Mouse (Mus musculus) heart, postnatal 36 days (tissue): ENCODE data around the gene Fam178b. TPM values are rescaled to one million over a fixed set of nuclear protein-coding genes. Genes with fewer than 3 reads are reported as not detected.
"Not testable (repeated sequence)": the region's sequence is repeated elsewhere in the genome, so short reads cannot be mapped to it uniquely, and the experiment has no call there.

Experiments used
- DNase-seq, 2 experiments: peaks; one replicate each; pipeline ENCODE4 v3.0.0; 2021 to 2022
- intact Hi-C: fragments of 180-260 bp; cut with DNase I; formaldehyde crosslinking; loops from one replicate; pipeline ENCODE4 v1.15.1; 2025
- total RNA-seq, 2 experiments: library from RNA; stranded (reverse); gene quantifications; 2 replicates each; pipeline ENCODE4 v1.2.3; 2021

Gene Fam178b
- total RNA-seq, 2 experiments from 2014 or later, result 0.43 TPM; not detected in 1

DNA sequence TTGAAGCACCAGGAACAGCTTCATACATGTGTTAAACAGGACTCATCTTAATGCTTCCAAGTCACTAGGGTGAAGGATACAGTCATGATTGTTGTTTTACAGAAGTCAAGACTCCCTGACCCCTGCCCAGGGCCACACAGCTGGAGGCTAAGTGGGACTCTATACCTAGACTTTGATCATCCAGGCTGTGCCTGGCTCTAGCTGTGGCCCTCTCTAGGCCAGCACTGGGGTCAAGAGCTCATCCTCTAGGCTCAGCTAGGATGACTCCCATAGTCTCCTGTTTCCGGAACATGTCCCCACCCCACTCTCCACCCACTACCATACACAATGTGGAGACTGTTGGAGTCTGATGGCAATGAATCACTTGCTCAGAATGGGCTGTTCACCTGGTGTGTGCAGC, 50.1 kb downstream of the Fam178b start:
- intact Hi-C loops, result loop anchor here (1.0 to 5.0 kb wide), 2 partner anchors 41 to 81 kb away; no protein-coding TSS in a partner anchor
- DNase-seq, result no peak

DNA sequence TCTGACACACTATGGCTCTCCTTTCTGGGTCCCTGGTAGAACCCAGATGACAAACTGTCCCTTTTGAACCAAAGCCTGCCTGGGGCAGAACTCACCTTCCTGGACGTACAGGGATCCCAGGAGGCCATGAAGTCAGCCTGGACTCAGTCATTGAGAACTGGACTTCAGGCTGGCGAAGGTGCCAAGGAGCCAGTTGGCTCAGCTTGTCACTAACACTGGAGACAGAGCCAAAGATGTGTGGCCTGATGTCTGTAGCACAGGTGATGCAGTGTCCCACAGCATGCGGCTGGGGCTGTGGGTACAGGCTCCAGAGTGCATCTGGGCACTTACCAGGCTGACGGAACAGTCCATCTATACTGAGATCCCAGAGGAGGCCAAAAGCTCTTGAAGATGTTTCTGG, 50.9 kb downstream of the Fam178b start:
- intact Hi-C loops, result loop anchor here (1.0 to 5.0 kb wide), 2 partner anchors 40 to 80 kb away; no protein-coding TSS in a partner anchor
- no peak for DNase-seq

DNA sequence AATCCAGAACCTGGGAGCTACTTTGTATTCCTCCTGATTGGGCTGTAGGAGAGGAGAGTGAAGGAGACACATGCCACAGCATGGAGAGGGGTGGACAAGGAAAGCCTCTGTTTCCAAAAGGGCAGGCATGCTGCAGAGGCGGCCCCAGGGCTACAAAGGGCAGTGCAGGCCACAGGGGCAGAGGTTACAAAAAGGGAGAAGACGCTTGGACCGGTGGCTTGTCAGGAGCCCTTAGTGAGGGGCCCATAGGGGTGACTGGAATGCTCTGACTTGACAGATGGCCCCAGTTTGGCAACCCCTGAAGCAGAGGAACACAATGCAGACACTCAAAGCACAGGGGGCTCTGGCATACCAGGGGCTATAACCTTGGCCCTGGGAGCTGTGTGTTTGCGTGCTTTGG, 51.6 kb downstream of the Fam178b start:
- intact Hi-C loops, result loop anchor here (2.0 to 5.0 kb wide), 2 partner anchors 15 to 39 kb away; no protein-coding TSS in a partner anchor
- DNase-seq, result no peak

DNA sequence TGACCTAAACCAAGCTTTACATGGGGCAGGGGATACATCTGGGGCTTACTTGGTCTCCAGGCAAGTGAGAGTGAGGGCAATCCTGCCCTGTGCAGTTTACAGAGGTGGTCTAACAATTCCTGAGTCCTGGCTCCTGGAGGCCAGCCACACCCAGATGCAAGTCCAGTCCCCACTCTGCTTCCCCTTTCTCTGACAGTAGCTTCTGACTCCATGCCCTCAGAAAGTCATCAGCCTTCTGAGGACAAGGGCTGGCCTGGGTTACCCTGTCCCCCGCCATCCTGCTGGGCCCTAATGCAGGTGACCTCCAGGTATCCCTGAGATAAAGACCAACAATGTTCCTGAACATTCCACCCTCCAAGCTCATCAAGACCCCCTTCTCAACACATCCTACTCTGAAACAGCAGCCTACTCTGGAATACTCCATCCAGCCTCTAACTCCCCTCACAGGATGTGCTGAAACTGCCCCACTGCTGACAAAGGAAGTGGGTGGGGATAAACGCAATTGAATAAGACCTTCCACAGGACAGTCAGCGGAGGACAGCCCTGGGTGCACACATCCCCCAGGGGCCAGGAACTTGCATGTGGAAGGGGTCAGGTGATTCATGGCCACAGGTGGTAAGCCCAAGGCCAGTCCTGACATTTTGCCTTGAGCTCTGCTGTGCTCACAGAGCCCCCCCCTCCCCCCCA, 52.8 kb downstream of the Fam178b start:
- intact Hi-C loops, result loop anchor here (2.0 to 5.0 kb wide), 2 partner anchors 13 to 38 kb away; no protein-coding TSS in a partner anchor
- DNase-seq, result no peak

DNA sequence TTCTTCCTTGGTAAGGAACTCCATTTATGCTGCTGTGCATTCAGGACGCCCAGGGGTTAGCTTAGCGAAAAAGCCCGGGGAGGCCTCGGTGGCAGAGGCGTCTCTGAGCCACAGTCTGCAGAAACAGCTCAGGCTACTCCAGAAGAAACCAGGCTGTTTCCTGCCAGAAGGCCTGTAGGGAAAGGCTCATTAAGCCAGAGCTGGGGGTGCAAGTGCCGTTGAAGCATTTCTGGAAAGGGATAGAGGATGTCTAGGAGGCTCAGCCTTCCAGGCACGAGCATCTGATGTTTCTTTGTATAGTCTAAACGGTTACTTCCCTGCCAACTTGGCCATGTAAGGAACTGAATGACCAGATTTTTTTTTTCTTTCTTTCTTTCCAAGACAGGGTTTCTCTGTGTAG, 54.4 kb downstream of the Fam178b start:
- DNase-seq, result no peak
- intact Hi-C loops, result no loop called here

DNA sequence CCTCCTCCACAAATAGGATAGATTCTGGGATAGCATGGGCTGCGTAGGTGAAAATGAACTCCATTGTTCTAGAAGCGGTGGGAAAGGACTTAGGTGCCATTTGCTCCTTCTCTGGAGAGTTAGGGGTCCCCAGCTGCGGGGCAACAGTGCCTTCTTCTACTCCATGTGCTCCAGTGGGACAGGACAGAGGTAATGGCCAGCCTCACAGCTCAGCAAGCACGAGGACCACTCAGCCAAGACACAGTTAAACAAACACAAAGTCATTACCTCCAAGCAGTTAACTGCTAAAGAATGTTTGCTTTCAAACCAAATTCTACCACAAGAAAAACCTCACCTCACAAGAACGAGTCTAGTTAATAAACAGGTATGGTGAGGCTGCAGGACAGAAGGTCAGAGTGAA, 57.5 kb downstream of the Fam178b start:
- no peak for DNase-seq
- intact Hi-C loops, result no loop called here

DNA sequence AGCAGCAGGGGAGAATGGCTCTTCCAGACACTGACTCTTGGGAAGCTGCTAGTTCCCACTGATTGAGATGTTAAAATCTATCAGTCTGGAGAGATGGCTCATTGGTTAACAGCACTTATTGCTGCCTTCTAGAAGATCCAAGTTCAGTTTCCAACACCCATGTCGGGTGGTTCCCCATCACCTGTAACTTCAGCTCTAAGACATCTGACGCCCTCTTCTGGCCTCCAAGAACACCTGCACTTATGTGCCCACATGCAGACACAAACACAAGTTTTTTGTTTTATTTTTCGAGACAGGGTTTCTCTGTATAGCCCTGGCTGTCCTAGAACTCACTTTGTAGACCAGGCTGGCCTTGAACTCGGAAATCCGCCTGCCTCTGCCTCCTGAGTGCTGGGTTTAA, 67.0 kb downstream of the Fam178b start:
- not testable (repeated sequence) for DNase-seq
- intact Hi-C loops, result loop anchor here (2.0 kb wide), 1 partner anchor 15 kb away; no protein-coding TSS in a partner anchor

DNA sequence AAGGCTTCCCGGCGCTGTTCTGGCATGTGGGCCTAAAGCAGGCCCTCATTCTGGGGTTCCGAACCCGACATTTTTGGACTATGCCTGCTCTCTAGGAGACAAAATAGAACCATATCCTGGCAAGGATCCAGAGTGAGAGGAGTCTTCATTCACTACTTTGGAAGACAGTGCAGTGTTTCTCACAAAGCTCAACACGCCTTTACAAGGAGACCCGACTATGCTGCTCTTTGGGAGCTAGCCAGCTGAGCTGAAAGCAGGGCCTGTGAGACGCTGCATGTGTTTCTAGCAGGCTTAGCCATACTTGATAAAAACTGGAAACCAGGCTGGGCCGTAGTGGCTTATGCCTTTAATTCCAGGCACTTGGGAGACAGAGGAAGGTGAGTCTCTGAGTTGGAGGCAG, 67.8 kb downstream of the Fam178b start:
- intact Hi-C loops, result no loop called here
- DNase-seq, result no peak

DNA sequence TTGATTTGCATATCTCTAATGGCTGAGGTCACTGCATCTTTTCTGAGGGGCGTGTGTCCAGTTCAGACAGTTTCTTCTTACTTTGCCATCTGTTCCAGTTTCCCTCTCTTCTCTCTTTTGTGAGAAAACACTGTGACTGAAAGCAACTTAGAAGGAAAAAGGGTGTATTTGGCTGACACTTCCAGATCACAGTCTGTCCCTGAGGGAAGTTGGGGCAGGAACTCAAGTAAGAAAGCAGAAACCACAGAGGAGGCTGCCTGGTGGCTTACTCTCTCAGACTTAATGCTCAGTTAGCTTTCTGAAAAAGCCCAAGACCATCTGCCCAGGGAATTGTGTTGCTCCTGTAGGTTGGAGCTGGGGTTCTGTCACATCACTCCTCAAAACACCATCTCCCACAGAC, 68.4 kb downstream of the Fam178b start:
- DNase-seq, result no peak
- intact Hi-C loops, result no loop called here

DNA sequence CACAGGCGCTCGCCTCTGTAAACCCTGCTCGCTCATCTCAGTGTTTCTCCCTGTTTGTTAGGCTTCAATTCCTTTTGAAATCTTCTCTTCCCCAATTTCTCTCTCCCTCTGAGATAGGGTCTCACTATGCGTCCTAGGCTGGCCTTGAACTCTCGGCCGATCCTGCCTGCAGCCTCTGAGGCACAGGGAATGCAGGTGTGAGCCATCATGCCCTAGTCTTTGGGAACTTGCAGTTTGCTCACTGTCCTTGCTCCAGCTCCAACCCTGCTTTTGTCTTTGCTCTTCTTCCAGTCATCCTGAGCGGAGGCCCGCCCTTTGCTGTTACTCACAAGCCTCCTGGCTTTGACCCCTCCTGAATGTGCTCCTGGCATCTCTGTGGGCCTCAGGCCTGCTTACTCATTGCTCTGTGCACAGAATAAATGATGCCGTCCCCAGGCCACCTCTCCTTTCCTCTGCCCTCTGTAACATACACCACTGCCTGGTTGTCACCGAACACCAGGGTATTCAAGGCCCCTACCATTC, 69.5 kb downstream of the Fam178b start:
- DNase-seq, result no peak
- intact Hi-C loops, result loop anchor here (2.0 kb wide), 1 partner anchor 57 kb away; no protein-coding TSS in a partner anchor

DNA sequence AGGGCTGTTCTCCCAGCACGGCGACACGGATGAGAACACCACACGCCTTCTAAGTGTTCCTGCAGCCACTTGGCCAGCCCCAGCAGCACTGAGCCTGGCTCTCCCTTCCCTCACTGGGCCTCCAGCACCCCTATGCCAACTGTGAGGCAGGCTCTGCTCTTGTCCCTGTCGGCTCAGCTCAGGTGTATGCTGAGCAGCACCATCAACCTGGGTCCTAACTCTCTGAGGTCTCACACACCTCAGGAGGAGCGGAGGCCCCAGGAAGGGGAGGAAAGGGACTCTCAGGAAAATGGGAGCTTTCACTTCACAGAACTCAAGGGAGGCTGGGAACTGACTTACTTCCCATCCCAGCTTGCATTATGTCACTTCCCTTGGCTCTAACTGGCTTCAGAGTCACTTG, 70.6 kb downstream of the Fam178b start:
- intact Hi-C loops, result loop anchor here (2.0 kb wide), 1 partner anchor 56 kb away; no protein-coding TSS in a partner anchor
- peak; percentile 34 to 53 for DNase-seq

DNA sequence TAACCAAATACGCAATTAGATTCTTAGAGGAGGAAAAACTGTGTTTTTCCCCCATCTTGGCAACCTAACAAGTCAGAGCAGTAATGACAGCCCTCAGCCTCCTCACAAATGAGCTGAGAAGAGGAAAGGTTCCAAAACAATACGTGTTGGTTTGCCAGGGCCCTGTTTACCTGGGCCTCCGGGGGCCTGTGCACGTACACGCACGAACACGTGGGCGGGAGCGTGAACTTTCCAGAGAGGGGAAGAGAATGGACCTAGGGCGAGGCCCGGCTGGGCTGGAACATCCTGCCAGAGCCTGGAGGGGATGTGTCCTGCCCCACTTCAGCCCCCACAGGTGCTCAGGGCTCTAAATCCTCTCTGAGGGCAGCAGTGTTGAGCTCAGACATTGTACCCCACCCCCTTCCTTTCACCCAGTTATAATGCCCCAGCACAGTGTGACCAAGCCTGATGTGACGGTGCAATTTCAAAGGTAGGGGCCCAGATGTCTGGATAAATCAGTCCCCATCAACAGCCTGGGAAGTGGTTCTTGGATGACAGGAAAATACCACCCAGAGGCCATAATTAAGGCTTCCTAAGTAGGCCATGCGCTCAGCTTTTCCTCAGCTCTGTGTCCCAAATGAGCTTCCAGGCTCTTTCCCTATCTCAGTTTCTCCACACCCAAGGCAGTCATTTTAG, 71.4 kb downstream of the Fam178b start:
- intact Hi-C loops, result loop anchor here (2.0 kb wide), 1 partner anchor 55 kb away; no protein-coding TSS in a partner anchor
- peak; percentile 45 to 49 for DNase-seq

DNA sequence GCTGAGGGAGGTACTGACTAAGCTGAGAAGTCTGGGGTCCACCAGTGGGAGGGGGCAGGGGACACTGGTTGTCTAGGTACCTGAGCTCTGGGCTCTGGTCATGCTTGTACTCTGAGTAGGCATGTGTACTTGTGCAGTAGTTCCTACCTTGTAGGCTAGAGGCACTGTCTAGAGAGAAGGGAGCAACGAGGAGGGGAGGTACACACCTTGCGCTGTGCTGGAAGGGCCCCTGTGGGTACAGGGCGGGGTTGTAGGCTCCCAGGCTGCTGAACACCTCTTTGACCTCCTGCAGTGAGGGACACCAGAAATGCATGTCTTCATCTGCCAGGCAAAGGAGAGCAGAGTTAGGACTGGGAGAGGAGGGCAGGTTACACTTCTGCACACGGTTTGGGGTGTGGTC, 74.8 kb downstream of the Fam178b start:
- DNase-seq, result no peak
- intact Hi-C loops, result loop anchor here (2.0 kb wide), 1 partner anchor 17 kb away; no protein-coding TSS in a partner anchor

DNA sequence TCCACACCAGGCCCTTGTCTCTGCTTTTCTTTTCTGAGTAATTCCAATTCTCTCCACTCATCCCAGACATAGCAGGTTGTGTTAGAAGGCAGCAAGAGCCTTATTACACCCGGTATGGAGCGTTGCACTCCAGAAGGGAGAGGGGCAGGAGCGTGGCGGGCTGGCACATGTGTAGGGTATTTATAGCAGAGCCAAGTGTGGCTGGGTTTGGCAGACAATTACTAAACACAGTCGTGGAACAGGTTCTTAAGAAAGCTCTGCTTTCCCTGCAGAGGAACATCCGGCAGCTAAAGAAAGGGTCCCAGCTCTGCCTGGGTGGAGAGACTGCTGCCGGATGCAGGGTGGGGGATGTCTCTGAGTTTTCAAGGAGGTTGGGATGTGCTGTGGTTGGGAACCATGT, 76.0 kb downstream of the Fam178b start:
- DNase-seq, result peak in 1 of 2 experiments; percentile 21
- intact Hi-C loops, result no loop called here

DNA sequence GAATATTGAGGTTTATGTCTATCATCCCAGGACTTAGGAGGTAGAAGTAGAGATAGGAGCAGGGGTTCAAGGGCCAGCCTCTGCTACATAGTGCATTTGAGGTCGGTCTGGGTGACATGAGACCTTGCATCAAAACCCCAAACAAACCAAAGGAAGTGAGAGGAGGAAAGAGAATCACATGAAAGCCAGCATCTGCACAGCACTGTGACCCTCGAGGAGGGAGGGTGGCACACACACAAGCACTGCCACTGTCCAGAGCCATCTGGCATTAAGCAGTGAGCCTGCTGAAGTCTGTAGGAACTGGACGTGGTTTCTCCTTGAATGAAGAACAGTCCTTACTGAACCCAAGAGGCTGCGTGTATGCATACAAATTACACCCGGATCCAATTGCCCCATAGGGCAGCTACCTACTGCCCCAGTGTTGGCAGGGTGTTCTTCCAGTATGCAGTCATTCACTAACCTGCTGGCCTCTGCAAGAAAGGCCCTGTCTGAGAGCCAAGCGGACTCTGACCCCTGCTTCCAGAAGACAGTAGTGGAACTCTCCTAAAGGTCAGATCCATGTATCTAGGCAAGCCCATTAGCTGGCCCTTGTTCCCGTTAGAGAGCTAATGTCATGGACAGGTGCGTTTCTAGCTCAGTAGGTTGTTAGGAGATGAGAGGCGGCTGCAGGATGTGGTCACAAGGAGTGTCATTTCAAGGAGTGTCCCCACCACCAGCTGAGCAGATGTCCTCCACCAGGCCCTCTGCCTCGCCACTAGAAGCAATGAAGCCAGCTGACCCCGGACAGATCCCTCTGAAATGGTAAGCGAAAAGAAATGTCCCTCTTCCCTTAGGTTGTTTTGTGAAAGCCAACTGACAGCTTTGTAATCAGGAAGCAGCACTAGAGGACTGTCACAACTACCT, 78.5 kb downstream of the Fam178b start:
- DNase-seq, result no peak
- intact Hi-C loops, result loop anchor here (1.0 kb wide), 1 partner anchor 20 kb away; no protein-coding TSS in a partner anchor

DNA sequence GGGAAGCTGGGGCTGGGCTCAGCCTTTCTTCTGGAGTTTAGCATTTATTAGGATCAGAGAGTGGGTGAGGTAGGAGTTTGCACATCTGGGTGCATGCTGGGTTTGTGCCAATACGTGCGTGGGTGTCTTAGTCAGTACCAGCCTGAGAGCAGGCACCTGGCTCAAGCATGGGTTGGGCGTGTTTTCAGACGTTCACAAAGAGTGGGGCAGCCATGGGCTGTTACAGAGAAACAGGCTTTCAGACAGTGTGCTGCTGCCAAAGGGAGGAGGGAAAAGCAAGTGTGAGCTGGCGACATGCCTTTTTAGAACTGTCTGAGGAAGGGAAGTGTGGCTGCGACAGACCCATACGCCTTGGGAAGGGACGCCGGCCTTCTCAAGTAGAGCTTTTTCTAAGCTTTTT, 79.6 kb downstream of the Fam178b start:
- peak; percentile 56 to 62 for DNase-seq
- intact Hi-C loops, result no loop called here

DNA sequence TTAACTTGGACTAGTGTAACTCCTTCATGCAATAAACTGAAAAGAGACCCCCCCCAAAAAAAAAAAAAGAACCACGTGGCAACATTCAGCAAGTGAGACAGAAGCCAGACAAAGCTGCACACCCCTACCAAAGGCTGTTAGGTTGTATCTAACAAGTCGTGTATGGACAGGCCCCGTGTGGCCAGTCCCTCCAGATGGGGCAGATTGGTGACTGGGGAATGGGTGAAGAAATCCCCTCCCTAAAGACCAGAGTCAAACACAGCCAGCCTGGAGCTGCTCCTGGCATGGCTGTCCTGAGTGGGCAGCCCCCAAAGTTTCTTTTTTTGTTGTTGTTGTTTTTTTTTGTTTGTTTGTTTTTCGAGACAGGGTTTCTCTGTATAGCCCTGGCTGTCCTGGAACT, 80.7 kb downstream of the Fam178b start:
- intact Hi-C loops, result no loop called here
- no peak for DNase-seq

DNA sequence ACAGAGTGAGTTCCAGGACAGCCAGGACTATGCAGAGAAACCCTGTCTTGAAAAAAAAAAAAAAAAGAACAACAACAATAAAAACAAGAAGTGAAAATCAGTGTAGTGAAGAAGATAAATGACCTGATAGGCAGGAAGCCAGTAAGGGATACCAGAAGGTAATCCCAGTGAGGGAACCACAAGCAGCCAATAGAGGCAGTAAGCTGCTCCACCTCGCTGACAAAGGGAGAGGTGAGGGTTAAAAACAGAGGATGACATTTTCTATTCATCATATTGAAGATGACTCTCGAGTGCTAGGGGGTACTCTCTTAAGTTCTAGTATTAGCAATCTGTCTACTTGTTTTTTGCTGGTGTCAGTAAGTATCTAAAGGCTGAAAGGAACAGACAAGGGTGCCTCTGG, 84.6 kb downstream of the Fam178b start:
- intact Hi-C loops, result no loop called here
- no peak for DNase-seq

DNA sequence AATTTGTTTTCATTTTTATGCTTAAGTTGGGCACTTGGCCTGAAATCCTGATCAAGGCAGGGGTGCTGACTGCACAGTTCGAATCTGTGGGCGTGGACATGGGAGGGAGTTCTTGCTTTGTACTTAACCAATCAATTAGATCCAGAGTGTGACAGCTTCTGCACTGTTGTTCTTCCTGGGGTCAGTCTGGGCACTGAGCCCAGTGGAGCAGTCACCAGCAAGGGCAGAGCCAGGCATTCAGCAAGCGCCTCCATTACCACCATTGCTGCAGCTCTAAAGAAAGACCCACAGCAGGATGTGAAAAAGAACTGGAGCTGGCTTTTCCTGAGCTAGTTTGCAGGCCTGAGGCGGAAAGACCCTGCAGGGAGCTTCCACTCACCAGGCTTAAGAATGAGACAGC, 86.9 kb downstream of the Fam178b start:
- intact Hi-C loops, result no loop called here
- no peak for DNase-seq

DNA sequence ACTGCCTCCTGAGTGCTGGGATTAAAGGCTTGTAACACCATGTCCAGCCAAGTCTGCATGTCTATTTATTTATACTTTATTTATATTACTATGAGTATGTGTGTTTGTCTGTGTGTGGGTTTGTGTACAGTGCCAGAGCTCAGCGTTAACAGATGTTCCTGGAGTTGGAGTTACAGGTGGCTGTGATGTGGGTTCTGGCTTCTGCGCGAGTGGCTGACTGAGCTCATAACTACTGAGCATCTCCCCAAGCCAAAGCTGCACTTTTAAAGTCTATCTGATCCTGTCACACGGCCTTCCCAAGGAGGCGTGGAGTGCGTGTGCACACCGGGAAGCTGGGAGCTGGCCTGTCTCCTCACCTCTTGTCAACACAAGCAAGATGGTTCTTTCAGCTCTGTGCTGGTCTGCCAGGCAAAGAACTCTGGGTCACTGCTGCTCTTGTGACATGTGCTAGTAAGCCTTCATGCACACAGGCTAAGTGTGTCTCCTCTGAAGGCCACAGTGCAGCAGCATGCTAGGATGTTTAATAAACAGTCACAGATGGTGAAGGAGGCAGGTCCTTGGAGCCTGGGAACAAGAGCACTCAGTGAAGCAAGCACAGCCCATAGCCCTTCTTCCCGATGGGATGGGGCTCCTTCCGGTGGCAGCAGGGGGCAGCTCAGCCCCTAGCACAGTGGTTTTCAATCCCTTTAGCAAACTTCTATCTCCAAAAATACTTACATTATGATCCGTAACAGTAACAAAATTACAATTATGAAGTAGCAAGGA, 87.6 kb downstream of the Fam178b start:
- DNase-seq, result no peak
- intact Hi-C loops, result no loop called here
